Mouse (Mus musculus): ENCODE measurements around the gene Slc46a1. TPM values are rescaled to one million over a fixed set of nuclear protein-coding genes. Genes with fewer than 3 reads are reported as not detected.

The Slc46a1 gene
- polyA plus RNA-seq, 1 experiment, result 1.6 TPM

- no peak overlapping the region for H3K4me3 ChIP-seq (replicated peaks; ENCODE audit: control insufficient read depth, low read depth, low read length)
- H3K27ac ChIP-seq (ENCODE audit: control insufficient read depth, insufficient read depth, low read depth, low read length, poor library complexity), result no peak overlapping the region
- H3K4me1 ChIP-seq (ENCODE audit: control insufficient read depth, insufficient read depth, low read length), result no peaks in the 10 kb centered on the region
- 45% methylated on average over 7 of the region's 7 CpGs for WGBS
- no peak for TF ChIP-seq CTCF (IDR thresholded peaks at IDR 0.05; ENCODE audit: control insufficient read depth, insufficient read depth, low read length)
Observed at GRCm38 (mm10) chr11:78483639-78484038, 18.1 kb downstream of the Slc46a1 start.

- no peak overlapping the region for H3K4me3 ChIP-seq (replicated peaks; ENCODE audit: control insufficient read depth, low read depth, low read length)
- 1% methylated on average over 8 of the region's 8 CpGs for WGBS
- no peaks in the 10 kb centered on the region; the same call in 1 of the 2 replicates for H3K4me1 ChIP-seq (ENCODE audit: control insufficient read depth, insufficient read depth, low read length)
- peak; percentile 79 for TF ChIP-seq CTCF (IDR thresholded peaks at IDR 0.05; ENCODE audit: control insufficient read depth, insufficient read depth, low read length)
- TF ChIP-seq POLR2A (IDR thresholded peaks at IDR 0.05; ENCODE audit: borderline replicate concordance, control insufficient read depth, low read depth, low read length), result no peak
- H3K27ac ChIP-seq (ENCODE audit: control insufficient read depth, insufficient read depth, low read depth, low read length, poor library complexity), result no peak overlapping the region
Observed at GRCm38 (mm10) chr11:78488168-78488567, 22.7 kb downstream of the Slc46a1 start.

GRCm38 (mm10) chr11:78490781-78491241 is 25.3 kb downstream of the Slc46a1 start:
- no peak overlapping the region for H3K4me3 ChIP-seq (replicated peaks; ENCODE audit: control insufficient read depth, low read depth, low read length)
- 9% methylated on average over 48 of the region's 48 CpGs for WGBS
- TF ChIP-seq POLR2A (IDR thresholded peaks at IDR 0.05; ENCODE audit: borderline replicate concordance, control insufficient read depth, low read depth, low read length), result no peak
- TF ChIP-seq CTCF (IDR thresholded peaks at IDR 0.05; ENCODE audit: control insufficient read depth, insufficient read depth, low read length), result no peak
- H3K27ac ChIP-seq (ENCODE audit: control insufficient read depth, insufficient read depth, low read depth, low read length, poor library complexity), result no peak overlapping the region
- H3K4me1 ChIP-seq (ENCODE audit: control insufficient read depth, insufficient read depth, low read length), result no peaks in the 10 kb centered on the region; the same call in 1 of the 2 replicates

GRCm38 (mm10) chr11:78495904-78496303 is 30.4 kb downstream of the Slc46a1 start:
- H3K27ac ChIP-seq (ENCODE audit: control insufficient read depth, insufficient read depth, low read depth, low read length, poor library complexity), result no peak overlapping the region

GRCm38 (mm10) chr11:78497071-78497541 is 31.6 kb downstream of the Slc46a1 start:
- Histone ChIP-seq H3K4me3 (replicated peaks; ENCODE audit: control insufficient read depth, low read depth, low read length) (peak overlapping the region; percentile 18), H3K4me1 (ENCODE audit: control insufficient read depth, insufficient read depth, low read length) (no peaks in the 10 kb centered on the region), H3K27ac (ENCODE audit: control insufficient read depth, insufficient read depth, low read depth, low read length, poor library complexity) (no peak overlapping the region)
- 2% methylated on average over 44 of the region's 44 CpGs for WGBS
- TF ChIP-seq POLR2A (IDR thresholded peaks at IDR 0.05; ENCODE audit: borderline replicate concordance, control insufficient read depth, low read depth, low read length) (no peak), CTCF (IDR thresholded peaks at IDR 0.05; ENCODE audit: control insufficient read depth, insufficient read depth, low read length) (no peak)

More at GRCm38 (mm10) chr11:78495904-78496303, 30.4 kb downstream of the Slc46a1 start:
- no peaks in the 10 kb centered on the region for H3K4me1 ChIP-seq (ENCODE audit: control insufficient read depth, insufficient read depth, low read length)
- WGBS, result 9% methylated on average over 6 of the region's 6 CpGs
- H3K4me3 ChIP-seq (replicated peaks; ENCODE audit: control insufficient read depth, low read depth, low read length), result no peak overlapping the region
- TF ChIP-seq POLR2A (IDR thresholded peaks at IDR 0.05; ENCODE audit: borderline replicate concordance, control insufficient read depth, low read depth, low read length), result no peak
- no peak for TF ChIP-seq CTCF (IDR thresholded peaks at IDR 0.05; ENCODE audit: control insufficient read depth, insufficient read depth, low read length)

GRCm38 (mm10) chr11:78497544-78498522 is 32.3 kb downstream of the Slc46a1 start, which contains the start of gene Sarm1:
Sarm1 (minus strand) TSS chr11:78497754.
- Histone ChIP-seq H3K4me1 (ENCODE audit: control insufficient read depth, insufficient read depth, low read length) (no peaks in the 10 kb centered on the region), H3K27ac (ENCODE audit: control insufficient read depth, insufficient read depth, low read depth, low read length, poor library complexity) (no peak within 1 kb of the TSS), H3K4me3 (replicated peaks; ENCODE audit: control insufficient read depth, low read depth, low read length) (peak within 1 kb of the TSS; percentile 36)
- no peak for TF ChIP-seq POLR2A (IDR thresholded peaks at IDR 0.05; ENCODE audit: borderline replicate concordance, control insufficient read depth, low read depth, low read length)
- no peak for TF ChIP-seq CTCF (IDR thresholded peaks at IDR 0.05; ENCODE audit: control insufficient read depth, insufficient read depth, low read length)
- 3% methylated on average over 36 of the region's 36 CpGs for WGBS

GRCm38 (mm10) chr11:78499004-78499403 is 33.5 kb downstream of the Slc46a1 start, which contains the start of gene Vtn:
Vtn (plus strand) TSS chr11:78499091.
- Histone ChIP-seq H3K4me1 (ENCODE audit: control insufficient read depth, insufficient read depth, low read length) (no peaks in the 10 kb centered on the region), H3K4me3 (replicated peaks; ENCODE audit: control insufficient read depth, low read depth, low read length) (no peak within 1 kb of the TSS), H3K27ac (ENCODE audit: control insufficient read depth, insufficient read depth, low read depth, low read length, poor library complexity) (no peak within 1 kb of the TSS)
- WGBS, result 72% methylated on average over 7 of the region's 7 CpGs
- TF ChIP-seq POLR2A (IDR thresholded peaks at IDR 0.05; ENCODE audit: borderline replicate concordance, control insufficient read depth, low read depth, low read length) (no peak), CTCF (IDR thresholded peaks at IDR 0.05; ENCODE audit: control insufficient read depth, insufficient read depth, low read length) (no peak)

- TF ChIP-seq POLR2A (IDR thresholded peaks at IDR 0.05; ENCODE audit: borderline replicate concordance, control insufficient read depth, low read depth, low read length) (no peak), CTCF (IDR thresholded peaks at IDR 0.05; ENCODE audit: control insufficient read depth, insufficient read depth, low read length) (no peak)
- H3K4me3 ChIP-seq (replicated peaks; ENCODE audit: control insufficient read depth, low read depth, low read length), result no peak overlapping the region
- no peaks in the 10 kb centered on the region for H3K4me1 ChIP-seq (ENCODE audit: control insufficient read depth, insufficient read depth, low read length)
- WGBS, result 55% methylated on average over 16 of the region's 16 CpGs
- no peak overlapping the region for H3K27ac ChIP-seq (ENCODE audit: control insufficient read depth, insufficient read depth, low read depth, low read length, poor library complexity)
Observed at GRCm38 (mm10) chr11:78499543-78499942, 34.0 kb downstream of the Slc46a1 start.
